Mouse (Mus musculus) skeletal muscle tissue, adult 2 months (tissue): ENCODE results near the gene Rapgefl1.
A peak's percentile ranks its signal among the peaks of the same experiment; 100 is the strongest.

ENCODE experiments used
- DNase-seq: peaks from one replicate; pipeline ENCODE4 v3.0.0-alpha.2; 2012; ENCODE audit warnings: low read depth, low spot score

The Rapgefl1 gene

DNA sequence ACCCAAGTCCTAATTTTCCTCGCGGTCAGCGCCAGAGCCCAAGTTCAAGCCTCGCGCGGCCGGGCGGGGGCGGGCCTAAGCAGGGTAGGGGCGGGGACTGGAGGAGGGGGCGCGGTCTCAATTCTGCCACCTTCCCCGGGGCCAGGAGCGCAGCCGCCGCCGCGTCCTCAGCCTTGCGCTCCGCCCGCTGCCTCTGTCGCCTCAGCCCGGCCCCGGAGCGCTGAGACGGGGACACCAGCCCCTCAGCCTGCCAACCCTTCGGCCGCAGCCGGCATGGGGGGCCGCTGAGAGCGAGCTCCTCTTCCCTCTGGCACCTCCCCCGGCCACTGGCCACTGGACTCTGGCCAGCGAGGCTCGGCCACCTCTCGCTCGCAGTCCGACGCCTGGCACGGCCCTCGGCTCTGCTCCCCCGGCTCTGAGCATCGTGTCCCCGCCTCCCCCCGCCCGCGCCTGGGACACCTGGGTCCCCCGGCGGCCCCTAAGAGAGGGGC, at the start of gene Rapgefl1:
Gene Rapgefl1 (plus strand): TSS at position 135 of the 491 bp plus-strand sequence.
- peak; percentile 42 for DNase-seq

DNA sequence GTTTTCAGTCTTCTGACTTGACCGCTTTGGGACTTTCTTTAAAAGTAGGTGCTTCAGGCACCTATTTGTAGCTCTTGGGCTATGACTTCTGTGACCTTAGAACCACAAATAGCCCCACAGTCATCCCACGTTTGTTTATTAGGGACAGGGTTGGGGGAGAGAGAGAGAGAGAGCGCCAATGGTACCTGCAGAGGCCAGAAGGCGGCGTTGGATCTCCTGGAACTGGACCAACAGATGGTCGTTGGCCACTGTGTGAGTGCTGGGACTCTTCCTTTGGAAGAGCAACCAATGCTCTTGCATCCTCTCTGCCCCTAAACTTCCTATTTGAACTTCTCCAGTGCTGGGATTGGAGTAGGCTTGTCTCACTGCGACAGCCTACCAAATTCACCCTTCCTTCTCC, 49.4 kb upstream of the Rapgefl1 start:
- no peak for DNase-seq

DNA sequence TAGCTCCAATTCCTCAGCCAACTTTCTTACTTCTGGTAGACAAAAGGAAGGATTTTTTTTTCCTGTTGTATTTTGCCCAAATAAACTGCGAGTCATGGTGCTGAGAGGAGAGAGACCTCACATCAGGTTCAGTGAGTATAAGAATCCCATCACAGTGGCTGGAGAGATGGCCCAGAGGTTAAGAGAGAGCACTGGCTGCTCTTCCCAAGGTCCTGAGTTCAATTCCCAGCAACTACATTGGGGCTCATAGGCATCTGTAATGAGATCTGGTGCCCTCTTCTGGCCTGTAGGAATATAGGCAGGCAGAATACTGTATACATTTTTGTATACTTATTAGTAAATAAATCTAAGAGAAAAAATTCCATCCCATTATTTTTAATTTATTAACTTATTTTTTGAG, 48.9 kb upstream of the Rapgefl1 start:
- no peak for DNase-seq

DNA sequence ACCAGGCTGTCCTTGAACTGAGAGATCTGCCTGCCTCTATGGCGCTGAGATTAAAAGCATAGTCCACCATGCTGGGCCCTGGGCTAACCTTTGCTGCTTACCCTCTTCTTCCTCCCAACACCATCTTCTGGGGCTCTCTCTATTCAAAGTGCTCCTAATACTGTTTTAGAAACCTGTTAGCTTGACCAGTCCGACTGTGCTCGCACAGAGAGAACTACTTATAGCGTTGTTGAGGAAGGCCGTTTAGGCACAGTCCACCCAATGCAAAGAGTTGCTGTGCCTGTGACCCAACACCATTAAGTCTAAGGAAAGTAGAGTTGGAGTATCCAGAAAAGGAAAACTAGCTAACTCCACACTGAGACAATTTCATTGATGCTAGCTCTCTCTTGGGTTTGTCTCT, 48.4 kb upstream of the Rapgefl1 start:
- no peak for DNase-seq

DNA sequence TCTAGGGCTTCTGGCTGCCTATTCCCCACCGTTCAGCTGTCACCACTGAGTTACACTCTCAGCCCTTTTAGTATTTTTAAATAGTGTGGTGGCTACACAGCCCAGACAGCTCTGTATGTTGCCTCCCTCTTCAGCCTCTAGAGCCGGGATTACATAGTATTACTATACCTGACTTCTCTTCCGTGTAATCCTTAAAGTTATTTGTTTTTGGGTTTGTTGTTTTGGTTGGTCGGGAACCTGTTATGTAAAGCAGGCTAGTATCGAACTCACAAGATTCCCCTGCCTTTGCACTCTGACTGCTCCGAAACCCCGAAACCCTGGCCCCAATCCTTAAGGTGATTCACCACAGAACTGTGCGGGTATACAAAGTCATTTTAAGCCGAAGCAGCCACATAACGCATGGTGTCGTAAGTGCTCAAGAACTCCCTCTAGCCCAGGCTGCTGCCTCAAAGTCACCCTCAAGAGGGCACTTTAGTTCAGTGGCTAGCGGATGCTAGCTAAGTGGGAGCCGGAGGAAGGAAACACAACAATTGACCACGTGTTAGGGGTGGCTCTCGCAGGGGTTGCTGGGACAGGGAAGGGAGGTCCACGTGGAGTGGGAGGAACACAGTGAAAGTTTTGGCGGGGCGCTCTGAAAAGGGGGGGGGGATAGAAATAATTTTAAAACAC, 47.9 kb upstream of the Rapgefl1 start:
- peak; percentile 95 for DNase-seq

DNA sequence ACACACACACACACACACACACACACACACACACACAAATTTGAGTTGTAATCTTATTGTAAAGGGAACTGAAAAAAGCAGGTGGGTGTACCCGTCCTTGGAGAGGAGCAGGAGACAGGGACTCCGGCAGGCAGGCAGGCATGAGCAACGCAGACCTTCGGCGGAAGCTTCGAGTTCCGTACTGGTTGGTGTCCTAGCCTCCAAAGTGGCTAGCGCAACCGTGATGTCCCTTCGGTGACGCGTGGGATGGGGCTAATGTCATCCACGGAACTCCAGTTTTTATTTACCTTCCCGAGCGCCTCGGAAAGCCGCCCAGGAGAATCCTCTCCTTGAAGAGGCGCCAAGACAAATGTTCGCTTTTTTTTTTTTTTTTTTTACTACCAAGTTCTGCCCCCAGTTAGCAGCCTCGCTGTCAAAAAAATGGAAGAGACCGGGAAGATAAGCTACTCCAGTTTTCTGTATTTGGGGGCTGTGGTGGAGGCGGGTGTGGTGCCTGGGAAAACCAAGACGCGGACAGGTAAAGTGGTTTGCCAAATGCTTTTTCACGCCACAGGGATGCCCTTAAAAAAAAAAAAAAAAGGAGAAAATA, 47.3 kb upstream of the Rapgefl1 start:
- no peak for DNase-seq

DNA sequence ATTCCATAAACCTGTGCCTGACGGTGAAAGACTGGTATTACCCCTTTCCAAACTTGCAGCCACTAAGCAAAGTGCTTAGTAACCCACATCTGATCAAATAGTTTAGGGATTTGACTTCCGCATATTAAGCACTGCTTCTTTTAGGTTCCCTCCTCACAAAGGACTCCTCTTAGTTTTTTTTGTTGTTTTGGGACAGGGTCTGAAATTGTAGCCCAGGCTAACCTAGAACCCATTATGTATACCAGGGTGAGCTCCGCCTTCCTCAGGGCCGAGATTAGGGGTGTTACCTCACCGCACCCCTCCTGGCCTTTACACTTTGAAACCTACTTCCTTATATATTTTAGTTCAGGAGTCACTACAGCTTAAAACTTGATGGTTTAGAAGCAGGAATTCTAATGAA, 46.8 kb upstream of the Rapgefl1 start:
- DNase-seq, result no peak

DNA sequence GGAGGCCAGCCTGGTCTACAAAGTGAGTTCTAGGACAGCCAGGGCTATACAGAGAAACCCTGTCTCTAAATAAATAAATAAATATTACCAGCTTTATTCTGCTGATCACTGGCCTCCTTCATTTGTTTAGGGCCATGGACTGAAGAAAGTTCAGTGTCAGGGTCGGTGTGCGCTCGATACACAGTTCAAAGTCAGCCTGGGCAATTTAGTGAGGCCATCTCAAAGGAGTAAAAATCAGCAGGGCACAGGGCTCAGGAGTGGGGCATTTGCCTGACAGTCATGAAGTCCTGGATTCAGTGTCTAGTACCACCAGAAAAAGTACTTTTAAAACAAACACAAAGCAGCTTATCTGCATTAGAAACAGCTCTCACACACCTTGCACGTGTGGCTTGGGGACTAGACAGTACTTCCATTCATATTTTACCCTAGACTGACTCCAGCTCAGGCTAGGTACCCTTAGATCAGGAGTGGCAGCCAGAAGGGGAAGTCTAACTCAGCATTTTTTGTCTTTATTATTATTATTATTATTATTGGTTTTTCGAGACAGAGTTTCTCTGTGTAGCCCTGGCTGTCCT, 45.9 kb upstream of the Rapgefl1 start:
- no peak for DNase-seq

DNA sequence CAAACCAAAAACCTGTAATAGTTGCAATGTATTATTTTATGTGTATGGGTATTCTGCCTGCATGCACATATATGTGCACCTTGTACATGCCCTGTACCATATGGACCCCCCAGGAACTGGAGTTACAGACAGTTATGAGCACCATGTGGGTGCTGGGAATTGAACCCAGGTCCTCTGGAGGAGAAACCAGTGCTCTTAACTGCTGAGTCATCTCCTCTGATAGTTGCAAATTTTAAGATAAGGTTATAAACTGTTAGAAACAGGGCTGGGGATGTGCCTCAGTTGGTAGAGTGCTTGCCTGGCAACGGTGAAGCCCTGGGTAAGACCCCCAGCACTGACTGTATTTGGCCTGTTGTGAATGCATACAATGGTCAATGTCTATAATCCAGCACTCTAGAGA, 45.1 kb upstream of the Rapgefl1 start:
- DNase-seq, result no peak

DNA sequence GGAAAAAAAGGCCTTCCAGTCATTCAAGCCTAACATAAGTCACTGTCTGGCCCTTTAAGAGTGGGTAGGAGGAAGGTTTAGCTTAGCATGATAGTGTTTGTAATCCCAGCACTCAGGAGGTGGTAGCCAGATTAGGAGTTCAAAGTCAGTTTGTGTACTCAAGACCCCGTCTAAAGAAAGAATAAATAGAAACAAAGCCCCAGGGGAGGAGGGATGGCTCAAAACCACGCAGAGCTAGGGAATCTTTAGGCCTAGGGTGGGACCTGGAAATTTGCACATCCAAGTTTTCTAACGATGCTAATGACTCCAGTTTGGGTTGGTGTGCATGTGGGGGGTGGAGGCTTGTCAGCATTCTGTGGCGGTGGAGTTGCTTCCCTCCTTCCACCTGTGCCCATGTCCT, 44.5 kb upstream of the Rapgefl1 start:
- DNase-seq, result no peak

DNA sequence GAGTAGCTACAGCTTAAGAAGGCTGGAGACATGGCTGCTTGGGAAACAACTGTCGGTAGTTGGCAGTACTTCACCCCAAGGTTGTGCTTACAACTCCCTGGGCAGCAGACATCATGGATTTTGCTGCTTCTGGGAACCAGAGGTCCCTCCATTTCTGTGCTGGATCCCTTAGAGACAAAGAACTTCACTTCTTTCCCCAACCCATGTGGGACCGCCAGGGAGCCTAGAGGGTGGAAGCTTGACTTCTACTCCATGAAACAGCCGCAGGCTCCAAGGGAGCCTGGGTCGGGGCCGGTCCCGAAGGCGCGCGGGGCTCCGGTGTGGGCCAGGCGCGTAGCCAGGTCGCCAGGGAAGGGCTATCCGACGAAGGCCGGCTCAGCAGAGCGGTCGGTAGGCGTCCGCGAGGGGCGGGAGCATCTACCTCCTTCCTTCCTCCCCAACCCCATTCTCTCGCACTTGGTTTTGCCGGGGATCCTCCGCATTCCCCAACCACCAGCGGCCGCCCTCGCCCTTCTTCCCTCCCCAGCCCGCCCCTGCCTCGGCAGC, 42.0 kb upstream of the Rapgefl1 start:
- peak; percentile 69 for DNase-seq

DNA sequence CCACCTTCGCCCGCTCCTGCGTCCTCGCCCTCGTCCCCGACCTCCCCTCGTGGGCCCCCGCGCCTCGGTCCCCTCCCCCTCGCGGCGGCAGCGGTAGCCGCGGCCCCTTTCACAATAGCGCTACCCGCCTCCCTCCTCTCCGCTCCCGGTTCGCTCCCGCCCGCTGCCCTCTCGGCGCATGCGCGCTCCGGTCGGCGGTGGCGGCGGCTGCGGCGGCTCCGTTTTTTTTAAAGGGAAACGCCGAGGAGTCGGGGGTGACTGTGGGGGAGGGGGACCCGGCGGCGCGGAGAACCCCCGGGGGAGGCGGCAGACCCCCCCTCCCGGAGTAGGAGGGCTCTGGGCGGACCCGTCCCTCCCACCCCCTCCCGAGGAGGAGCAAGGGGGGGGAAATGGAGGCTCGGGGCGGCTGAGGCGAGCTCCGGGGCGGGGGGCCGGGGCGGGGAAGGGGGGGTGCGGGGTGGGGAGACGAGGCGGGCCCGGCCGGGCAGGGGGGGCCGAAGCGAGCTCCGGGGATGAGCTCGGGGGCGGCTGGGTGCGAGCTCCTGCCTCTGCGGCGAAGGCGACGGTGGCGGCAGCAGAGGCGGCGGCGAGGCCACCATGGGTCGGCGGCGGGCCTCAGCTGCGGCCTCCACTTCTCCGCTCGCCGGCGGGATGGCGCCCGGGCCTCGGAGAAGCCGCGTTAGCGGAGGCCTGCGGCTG, 41.4 kb upstream of the Rapgefl1 start, which contains the start of gene Msl1:
Gene Msl1 (plus strand): TSS at position 502 of the 699 bp plus-strand sequence.
- peak; percentile 89 for DNase-seq

DNA sequence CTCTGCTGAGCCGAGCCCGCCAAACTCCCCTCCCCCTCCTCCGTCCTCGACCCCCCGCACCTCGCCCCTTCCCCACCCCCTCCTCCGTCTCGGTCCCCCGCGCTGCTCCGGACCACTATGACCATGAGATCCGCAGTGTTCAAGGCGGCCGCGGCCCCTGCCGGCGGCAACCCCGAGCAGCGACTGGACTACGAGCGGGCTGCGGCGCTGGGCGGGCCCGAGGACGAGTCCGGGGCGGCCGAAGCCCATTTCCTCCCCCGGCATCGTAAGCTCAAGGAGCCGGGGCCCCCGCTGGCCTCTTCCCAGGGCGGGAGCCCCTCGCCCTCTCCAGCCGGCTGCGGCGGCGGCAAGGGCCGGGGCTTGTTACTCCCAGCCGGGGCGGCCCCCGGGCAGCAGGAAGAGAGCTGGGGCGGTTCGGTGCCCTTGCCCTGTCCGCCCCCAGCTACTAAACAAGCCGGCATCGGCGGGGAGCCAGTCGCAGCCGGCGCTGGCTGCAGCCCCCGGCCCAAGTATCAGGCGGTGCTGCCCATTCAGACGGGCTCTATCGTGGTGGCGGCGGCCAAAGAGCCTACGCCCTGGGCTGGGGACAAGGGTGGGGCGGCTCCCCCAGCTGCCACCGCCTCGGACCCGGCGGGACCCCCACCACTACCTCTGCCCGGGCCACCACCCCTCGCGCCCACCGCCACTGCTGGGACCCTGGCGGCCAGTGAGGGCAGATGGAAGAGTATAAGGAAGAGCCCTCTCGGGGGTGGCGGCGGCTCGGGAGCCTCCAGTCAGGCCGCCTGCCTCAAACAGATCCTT, 40.7 kb upstream of the Rapgefl1 start:
- DNase-seq, result peak; percentile 31

DNA sequence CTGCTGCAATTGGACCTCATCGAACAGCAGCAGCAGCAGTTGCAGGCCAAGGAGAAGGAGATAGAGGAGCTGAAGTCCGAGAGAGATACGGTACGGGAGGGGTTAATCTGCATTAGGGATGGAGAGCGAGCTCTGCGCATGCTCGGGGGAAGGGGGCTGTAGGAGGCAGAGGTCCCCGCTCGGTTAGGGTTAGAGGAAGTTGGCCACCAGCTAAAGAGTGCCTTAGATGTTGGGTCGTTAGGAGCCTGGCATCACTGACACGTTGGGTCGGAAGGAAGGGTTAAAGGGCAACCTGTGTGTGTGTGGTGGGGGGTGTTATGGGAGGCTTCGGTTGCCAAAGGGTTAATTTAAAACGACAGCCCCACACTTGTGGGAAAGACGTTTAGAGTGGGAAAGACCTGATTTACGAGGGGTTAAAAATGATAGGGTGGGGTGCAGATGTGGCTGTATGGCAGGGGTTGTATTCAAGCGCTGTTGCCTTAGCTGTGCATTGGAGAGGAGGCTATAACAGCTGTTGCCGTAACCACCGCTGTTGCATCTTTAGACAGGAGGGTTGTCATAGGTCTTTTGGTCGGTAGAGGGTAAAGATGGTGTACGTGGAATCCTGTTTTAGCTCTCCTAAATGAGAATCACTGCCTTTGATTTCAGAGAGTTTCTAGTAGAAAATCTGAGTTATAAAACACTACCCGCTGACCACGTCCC, 39.9 kb upstream of the Rapgefl1 start:
- peak; percentile 45 for DNase-seq

DNA sequence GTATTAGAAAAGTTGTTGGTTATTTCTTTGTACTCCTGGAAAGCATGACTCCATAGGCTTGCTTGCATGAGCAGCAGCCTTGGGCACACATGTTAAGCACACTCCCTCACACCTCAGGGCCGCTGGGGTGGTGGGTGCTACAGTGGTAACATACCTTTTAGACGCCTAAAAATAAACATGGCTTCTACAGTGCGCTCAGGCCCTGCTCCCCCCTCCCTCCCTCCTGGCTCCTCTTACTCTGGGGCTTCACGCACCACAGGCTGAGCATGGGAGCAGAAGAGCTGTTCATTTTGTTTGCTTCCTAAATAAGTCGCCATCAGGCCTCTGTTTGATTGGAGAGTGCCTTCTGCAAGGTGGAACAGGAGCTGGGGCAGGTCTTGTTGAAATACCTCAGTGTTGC, 39.3 kb upstream of the Rapgefl1 start:
- DNase-seq, result no peak

DNA sequence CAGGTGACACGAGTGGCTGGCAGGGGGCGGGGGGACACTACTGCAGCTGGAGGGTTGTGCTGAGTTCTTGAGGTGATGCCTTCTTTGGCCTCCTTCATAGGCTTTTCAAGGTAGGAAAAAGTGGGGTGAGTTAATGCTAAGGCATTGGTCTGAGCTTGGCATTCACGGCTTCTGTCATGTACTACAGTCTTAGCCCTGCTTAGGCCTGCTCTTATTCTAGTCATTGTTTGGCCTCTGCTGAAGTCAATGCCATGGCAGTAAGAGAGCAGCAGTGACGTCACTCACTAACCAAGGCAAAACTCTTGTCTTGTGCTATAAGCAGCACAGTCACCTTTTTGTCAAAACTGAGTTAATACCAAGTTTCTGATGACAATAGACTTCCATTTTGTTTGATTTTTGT, 38.7 kb upstream of the Rapgefl1 start:
- no peak for DNase-seq

DNA sequence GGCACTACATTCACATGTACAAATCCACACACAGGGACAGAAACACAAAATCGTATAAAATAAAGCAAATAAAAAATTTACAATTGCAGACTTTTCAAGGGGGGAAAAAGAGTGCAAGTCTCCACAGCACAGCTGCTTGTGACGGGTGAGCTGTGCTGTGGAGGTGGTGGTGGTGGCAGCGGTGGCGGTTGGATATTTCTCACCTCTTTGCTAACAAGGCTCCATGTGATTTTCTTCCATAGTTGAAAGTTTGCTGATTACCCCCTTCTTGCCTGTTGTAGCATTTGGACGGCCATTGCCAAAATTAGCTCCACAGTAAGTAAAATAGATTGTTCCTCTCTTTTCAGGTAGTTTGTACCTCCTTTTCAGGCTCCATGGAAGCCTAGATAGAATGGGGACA, 32.0 kb upstream of the Rapgefl1 start, which contains the start of gene Casc3:
Gene Casc3 (plus strand): TSS at position 301 of the 400 bp plus-strand sequence.
- DNase-seq, result no peak

DNA sequence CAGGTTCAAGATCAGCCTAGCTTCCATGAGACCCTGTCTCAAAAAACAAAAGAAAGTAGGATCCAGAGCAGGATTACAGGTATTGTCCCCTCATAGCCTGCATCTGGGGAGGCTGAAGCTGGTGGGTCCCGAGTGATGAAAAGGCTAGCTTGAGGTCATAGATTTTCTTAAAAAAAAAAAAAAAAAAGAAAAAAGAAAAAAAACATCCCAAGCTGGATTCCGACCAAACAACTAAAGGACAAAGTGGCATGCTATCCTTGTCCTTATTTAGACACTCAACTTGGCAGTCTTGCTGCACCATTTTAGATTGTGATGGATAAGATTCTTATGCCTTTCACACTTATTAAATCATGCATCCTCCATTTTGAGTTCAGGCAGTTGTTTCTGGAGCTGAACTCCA, 28.2 kb upstream of the Rapgefl1 start:
- DNase-seq, result no peak

DNA sequence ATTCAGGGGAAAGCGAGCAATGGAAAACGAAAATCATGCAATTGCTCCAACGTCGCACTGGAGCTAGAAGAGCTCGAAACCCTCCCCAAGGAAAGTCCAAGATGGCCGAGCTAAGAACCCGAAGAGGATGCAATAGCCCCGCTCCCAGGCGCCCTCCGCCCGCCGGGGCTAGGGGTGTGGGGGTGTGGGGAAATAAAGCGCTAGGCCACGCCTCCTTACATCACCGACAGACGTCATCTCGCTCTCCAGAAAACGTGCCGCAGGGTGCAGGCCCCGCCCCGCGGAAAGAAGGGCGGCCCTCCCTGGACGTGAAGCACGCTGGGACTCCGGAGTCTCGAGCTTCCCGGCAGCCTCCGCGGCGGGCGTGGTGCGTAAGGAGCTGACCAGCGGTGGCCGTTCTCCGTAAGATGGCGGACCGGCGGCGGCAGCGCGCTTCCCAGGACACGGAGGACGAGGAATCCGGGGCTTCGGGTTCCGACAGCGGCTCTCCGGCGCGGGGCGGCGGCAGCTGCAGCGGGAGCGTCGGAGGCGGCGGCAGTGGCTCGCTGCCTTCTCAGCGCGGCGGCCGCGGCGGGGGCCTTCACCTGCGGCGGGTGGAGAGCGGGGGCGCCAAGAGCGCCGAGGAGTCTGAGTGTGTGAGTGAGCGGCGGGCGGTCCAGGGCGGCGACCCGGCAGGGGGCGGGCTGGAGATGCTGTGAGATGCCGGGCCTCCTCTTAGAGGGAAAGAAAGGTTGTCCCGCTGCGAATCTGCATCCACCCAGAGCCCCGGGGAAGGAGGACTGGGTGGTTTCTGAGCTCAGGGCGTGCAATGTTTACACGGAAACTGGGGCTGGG, 26.9 kb upstream of the Rapgefl1 start:
- peak; percentile 97 for DNase-seq

DNA sequence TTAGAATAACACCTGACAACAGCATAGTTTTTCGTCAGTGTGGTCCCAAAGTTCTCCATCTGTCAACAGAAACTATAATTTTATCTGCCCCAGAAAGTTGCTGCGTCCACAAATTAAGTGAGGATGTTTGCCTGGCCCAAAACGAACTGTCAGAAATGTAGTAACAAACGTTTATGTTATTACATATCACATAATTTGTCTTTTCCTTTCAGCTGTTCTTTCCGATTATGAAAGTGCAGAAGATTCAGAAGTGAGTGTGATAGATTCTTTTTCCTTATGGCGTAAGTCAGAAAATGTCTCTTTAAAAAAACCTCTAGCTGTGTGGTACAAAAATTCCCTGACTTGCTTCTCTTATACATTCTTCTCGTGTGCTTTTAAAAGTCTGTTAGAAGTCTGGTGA, 25.9 kb upstream of the Rapgefl1 start:
- DNase-seq, result no peak
